Mouse (Mus musculus): ENCODE data around the gene Rwdd4a. TPM values are rescaled to one million over a fixed set of nuclear protein-coding genes. Genes with fewer than 3 reads are reported as not detected.

Gene Rwdd4a
- polyA plus RNA-seq, 1 experiment from 2014 or later, result 57.6 TPM

GRCm38 (mm10) chr8:47556446-47556845 lies 23.0 kb downstream of the Rwdd4a start:
- ATAC-seq (replicated peaks; ENCODE audit: insufficient number of reproducible peaks, low FRiP score, low TSS enrichment, low read depth), result no peak
- Histone ChIP-seq H3K27me3 (ENCODE audit: control insufficient read depth, insufficient read depth, low read length) (no peaks in the 10 kb centered on the region), H3K4me1 (ENCODE audit: control insufficient read depth, insufficient read depth, low read length) (no peaks in the 10 kb centered on the region), H3K36me3 (replicated peaks; ENCODE audit: control insufficient read depth, insufficient read depth, low read depth, low read length) (no peaks in the 10 kb centered on the region), H3K4me3 (ENCODE audit: low read depth, low read length) (no peak overlapping the region), H3K27ac (replicated peaks; ENCODE audit: low read depth, low read length) (no peak overlapping the region), H3K9me3 (replicated peaks; ENCODE audit: control insufficient read depth, low read length) (no peaks in the 10 kb centered on the region), H3K4me2 (ENCODE audit: low read depth, low read length) (no peak overlapping the region), H3K9ac (replicated peaks; ENCODE audit: low read length) (no peak overlapping the region)
- WGBS, result 85% methylated on average over 7 of the region's 7 CpGs
- no peak for DNase-seq (ENCODE audit: low spot score)

GRCm38 (mm10) chr8:47558274-47558673 lies 24.8 kb downstream of the Rwdd4a start:
- Histone ChIP-seq H3K4me1 (ENCODE audit: control insufficient read depth, insufficient read depth, low read length) (no peaks in the 10 kb centered on the region), H3K27ac (replicated peaks; ENCODE audit: low read depth, low read length) (no peak overlapping the region), H3K27me3 (ENCODE audit: control insufficient read depth, insufficient read depth, low read length) (no peaks in the 10 kb centered on the region), H3K9me3 (replicated peaks; ENCODE audit: control insufficient read depth, low read length) (no peaks in the 10 kb centered on the region), H3K4me2 (ENCODE audit: low read depth, low read length) (no peak overlapping the region), H3K36me3 (replicated peaks; ENCODE audit: control insufficient read depth, insufficient read depth, low read depth, low read length) (no peaks in the 10 kb centered on the region), H3K9ac (replicated peaks; ENCODE audit: low read length) (no peak overlapping the region), H3K4me3 (ENCODE audit: low read depth, low read length) (no peak overlapping the region)
- ATAC-seq (replicated peaks; ENCODE audit: insufficient number of reproducible peaks, low FRiP score, low TSS enrichment, low read depth) (no peak), DNase-seq (ENCODE audit: low spot score) (no peak)
- WGBS, result 56% methylated on average over 7 of the region's 7 CpGs

GRCm38 (mm10) chr8:47560801-47561200 lies 27.3 kb downstream of the Rwdd4a start:
- Histone ChIP-seq H3K9ac (replicated peaks; ENCODE audit: low read length) (no peak overlapping the region), H3K27me3 (ENCODE audit: control insufficient read depth, insufficient read depth, low read length) (no peaks in the 10 kb centered on the region), H3K36me3 (replicated peaks; ENCODE audit: control insufficient read depth, insufficient read depth, low read depth, low read length) (no peaks in the 10 kb centered on the region), H3K9me3 (replicated peaks; ENCODE audit: control insufficient read depth, low read length) (no peaks in the 10 kb centered on the region), H3K4me1 (ENCODE audit: control insufficient read depth, insufficient read depth, low read length) (no peaks in the 10 kb centered on the region), H3K4me2 (ENCODE audit: low read depth, low read length) (no peak overlapping the region), H3K4me3 (ENCODE audit: low read depth, low read length) (no peak overlapping the region), H3K27ac (replicated peaks; ENCODE audit: low read depth, low read length) (no peak overlapping the region)
- no peak for ATAC-seq (replicated peaks; ENCODE audit: insufficient number of reproducible peaks, low FRiP score, low TSS enrichment, low read depth)
- DNase-seq (ENCODE audit: low spot score), result no peak
- 89% methylated on average over 7 of the region's 7 CpGs for WGBS

GRCm38 (mm10) chr8:47566551-47566950 lies 33.1 kb downstream of the Rwdd4a start:
- ATAC-seq (replicated peaks; ENCODE audit: insufficient number of reproducible peaks, low FRiP score, low TSS enrichment, low read depth), result no peak
- no peak overlapping the region for H3K4me3 ChIP-seq (ENCODE audit: low read depth, low read length)
- H3K4me2 ChIP-seq (ENCODE audit: low read depth, low read length), result no peak overlapping the region
- no peak for DNase-seq (ENCODE audit: low spot score)
- H3K9ac ChIP-seq (replicated peaks; ENCODE audit: low read length), result no peak overlapping the region
- no peaks in the 10 kb centered on the region for H3K36me3 ChIP-seq (replicated peaks; ENCODE audit: control insufficient read depth, insufficient read depth, low read depth, low read length)
- WGBS, result 89% methylated on average over 6 of the region's 6 CpGs
- H3K27ac ChIP-seq (replicated peaks; ENCODE audit: low read depth, low read length), result no peak overlapping the region
- H3K9me3 ChIP-seq (replicated peaks; ENCODE audit: control insufficient read depth, low read length), result no peaks in the 10 kb centered on the region
- no peaks in the 10 kb centered on the region for H3K4me1 ChIP-seq (ENCODE audit: control insufficient read depth, insufficient read depth, low read length)
- H3K27me3 ChIP-seq (ENCODE audit: control insufficient read depth, insufficient read depth, low read length), result no peaks in the 10 kb centered on the region

- Histone ChIP-seq H3K27me3 (ENCODE audit: control insufficient read depth, insufficient read depth, low read length) (no peaks in the 10 kb centered on the region), H3K4me2 (ENCODE audit: low read depth, low read length) (no peak overlapping the region), H3K9me3 (replicated peaks; ENCODE audit: control insufficient read depth, low read length) (no peaks in the 10 kb centered on the region), H3K4me3 (ENCODE audit: low read depth, low read length) (no peak overlapping the region), H3K36me3 (replicated peaks; ENCODE audit: control insufficient read depth, insufficient read depth, low read depth, low read length) (no peaks in the 10 kb centered on the region), H3K4me1 (ENCODE audit: control insufficient read depth, insufficient read depth, low read length) (no peaks in the 10 kb centered on the region), H3K9ac (replicated peaks; ENCODE audit: low read length) (no peak overlapping the region), H3K27ac (replicated peaks; ENCODE audit: low read depth, low read length) (no peak overlapping the region)
- ATAC-seq (replicated peaks; ENCODE audit: insufficient number of reproducible peaks, low FRiP score, low TSS enrichment, low read depth) (no peak), DNase-seq (ENCODE audit: low spot score) (peak; percentile 17)
- 74% methylated on average over 5 of the region's 5 CpGs for WGBS
These were observed 34.6 kb downstream of the Rwdd4a start for GRCm38 (mm10) chr8:47568098-47568497.

- WGBS, result 93% methylated on average over 6 of the region's 6 CpGs
- H3K27ac ChIP-seq (replicated peaks; ENCODE audit: low read depth, low read length), result no peak overlapping the region
- no peak overlapping the region for H3K4me3 ChIP-seq (ENCODE audit: low read depth, low read length)
- H3K4me2 ChIP-seq (ENCODE audit: low read depth, low read length), result no peak overlapping the region
- DNase-seq (ENCODE audit: low spot score), result no peak
- H3K36me3 ChIP-seq (replicated peaks; ENCODE audit: control insufficient read depth, insufficient read depth, low read depth, low read length), result no peaks in the 10 kb centered on the region
- no peak for ATAC-seq (replicated peaks; ENCODE audit: insufficient number of reproducible peaks, low FRiP score, low TSS enrichment, low read depth)
- H3K4me1 ChIP-seq (ENCODE audit: control insufficient read depth, insufficient read depth, low read length), result no peaks in the 10 kb centered on the region
- H3K9ac ChIP-seq (replicated peaks; ENCODE audit: low read length), result no peak overlapping the region
- H3K9me3 ChIP-seq (replicated peaks; ENCODE audit: control insufficient read depth, low read length), result no peaks in the 10 kb centered on the region
- no peaks in the 10 kb centered on the region for H3K27me3 ChIP-seq (ENCODE audit: control insufficient read depth, insufficient read depth, low read length)
These were observed 36.7 kb downstream of the Rwdd4a start for GRCm38 (mm10) chr8:47570161-47570560.

- Histone ChIP-seq H3K27me3 (ENCODE audit: control insufficient read depth, insufficient read depth, low read length) (no peaks in the 10 kb centered on the region), H3K27ac (replicated peaks; ENCODE audit: low read depth, low read length) (no peak overlapping the region), H3K9ac (replicated peaks; ENCODE audit: low read length) (no peak overlapping the region), H3K4me2 (ENCODE audit: low read depth, low read length) (no peak overlapping the region), H3K4me3 (ENCODE audit: low read depth, low read length) (no peak overlapping the region), H3K4me1 (ENCODE audit: control insufficient read depth, insufficient read depth, low read length) (no peaks in the 10 kb centered on the region), H3K9me3 (replicated peaks; ENCODE audit: control insufficient read depth, low read length) (no peaks in the 10 kb centered on the region), H3K36me3 (replicated peaks; ENCODE audit: control insufficient read depth, insufficient read depth, low read depth, low read length) (no peaks in the 10 kb centered on the region)
- 88% methylated on average over 7 of the region's 7 CpGs for WGBS
- DNase-seq (ENCODE audit: low spot score) (no peak), ATAC-seq (replicated peaks; ENCODE audit: insufficient number of reproducible peaks, low FRiP score, low TSS enrichment, low read depth) (no peak)
These were observed 40.0 kb downstream of the Rwdd4a start for GRCm38 (mm10) chr8:47573482-47573881.

- ATAC-seq (replicated peaks; ENCODE audit: insufficient number of reproducible peaks, low FRiP score, low TSS enrichment, low read depth) (no peak), DNase-seq (ENCODE audit: low spot score) (no peak)
- no peaks in the 10 kb centered on the region for H3K27me3 ChIP-seq (ENCODE audit: control insufficient read depth, insufficient read depth, low read length)
- no peaks in the 10 kb centered on the region for H3K4me1 ChIP-seq (ENCODE audit: control insufficient read depth, insufficient read depth, low read length)
- H3K4me3 ChIP-seq (ENCODE audit: low read depth, low read length), result no peak overlapping the region
- H3K36me3 ChIP-seq (replicated peaks; ENCODE audit: control insufficient read depth, insufficient read depth, low read depth, low read length), result no peaks in the 10 kb centered on the region
- H3K27ac ChIP-seq (replicated peaks; ENCODE audit: low read depth, low read length), result no peak overlapping the region
- H3K9ac ChIP-seq (replicated peaks; ENCODE audit: low read length), result no peak overlapping the region
- H3K4me2 ChIP-seq (ENCODE audit: low read depth, low read length), result no peak overlapping the region
- WGBS, result 87% methylated on average over 7 of the region's 7 CpGs
- no peaks in the 10 kb centered on the region for H3K9me3 ChIP-seq (replicated peaks; ENCODE audit: control insufficient read depth, low read length)
These were observed 48.0 kb downstream of the Rwdd4a start for GRCm38 (mm10) chr8:47581454-47581853.

Data from embryonic facial prominence, embryonic 11.5 days (tissue).